Mouse (Mus musculus): ENCODE measurements at regions not wholly inside any gene's neighbourhood (a gene's known extent, or its start where the extent isn't known, plus 50 kb on each side); places are given as distances from the start of the nearest gene placed in this dataset.

- no peak overlapping the region for H3K4me3 ChIP-seq (ENCODE audit: low read depth, low read length)
- TF ChIP-seq CTCF (IDR thresholded peaks at IDR 0.05; ENCODE audit: low read depth, low read length) (no peak), POLR2A (IDR thresholded peaks at IDR 0.05; ENCODE audit: insufficient read depth, low read length) (no peak), EP300 (IDR thresholded peaks at IDR 0.05; ENCODE audit: insufficient read depth, low read depth, low read length) (no peak)
- H3K9ac ChIP-seq (ENCODE audit: low read depth, poor library complexity, severe bottlenecking): no peak overlapping the region
- H3K9me3 ChIP-seq (replicated peaks; ENCODE audit: control insufficient read depth, insufficient read depth, low read length, poor library complexity, severe bottlenecking): no peaks in the 10 kb centered on the region
- H3K27me3 ChIP-seq (ENCODE audit: control insufficient read depth, insufficient read depth, low read length, poor library complexity, severe bottlenecking): no peaks in the 10 kb centered on the region
- no peaks in the 10 kb centered on the region for H3K36me3 ChIP-seq (ENCODE audit: control insufficient read depth, insufficient read depth, low read length, poor library complexity, severe bottlenecking)
- no peaks in the 10 kb centered on the region for H3K4me1 ChIP-seq (ENCODE audit: control insufficient read depth, insufficient read depth, low read length)
- H3K27ac ChIP-seq (ENCODE audit: insufficient read depth, low read length): no peak overlapping the region
These were observed 344.3 kb upstream of the Slitrk5 start for GRCm38 (mm10) chr14:111330570-111330969.

GRCm38 (mm10) chr14:111353518-111353917 is 321.4 kb upstream of the Slitrk5 start:
- Histone ChIP-seq H3K9ac (ENCODE audit: low read depth, poor library complexity, severe bottlenecking) (no peak overlapping the region), H3K27ac (ENCODE audit: insufficient read depth, low read length) (no peak overlapping the region), H3K4me1 (ENCODE audit: control insufficient read depth, insufficient read depth, low read length) (no peaks in the 10 kb centered on the region), H3K4me3 (ENCODE audit: low read depth, low read length) (no peak overlapping the region), H3K27me3 (ENCODE audit: control insufficient read depth, insufficient read depth, low read length, poor library complexity, severe bottlenecking) (no peaks in the 10 kb centered on the region), H3K9me3 (replicated peaks; ENCODE audit: control insufficient read depth, insufficient read depth, low read length, poor library complexity, severe bottlenecking) (no peaks in the 10 kb centered on the region), H3K36me3 (ENCODE audit: control insufficient read depth, insufficient read depth, low read length, poor library complexity, severe bottlenecking) (no peaks in the 10 kb centered on the region)
- TF ChIP-seq CTCF (IDR thresholded peaks at IDR 0.05; ENCODE audit: low read depth, low read length): no peak
- TF ChIP-seq EP300 (IDR thresholded peaks at IDR 0.05; ENCODE audit: insufficient read depth, low read depth, low read length): no peak
- no peak for TF ChIP-seq POLR2A (IDR thresholded peaks at IDR 0.05; ENCODE audit: insufficient read depth, low read length)

GRCm38 (mm10) chr14:111396803-111397202 is 278.1 kb upstream of the Slitrk5 start:
- no peak overlapping the region for H3K4me3 ChIP-seq (ENCODE audit: low read depth, low read length)
- TF ChIP-seq POLR2A (IDR thresholded peaks at IDR 0.05; ENCODE audit: insufficient read depth, low read length): no peak
- TF ChIP-seq EP300 (IDR thresholded peaks at IDR 0.05; ENCODE audit: insufficient read depth, low read depth, low read length): no peak
- no peak for TF ChIP-seq CTCF (IDR thresholded peaks at IDR 0.05; ENCODE audit: low read depth, low read length)
- H3K36me3 ChIP-seq (ENCODE audit: control insufficient read depth, insufficient read depth, low read length, poor library complexity, severe bottlenecking): no peaks in the 10 kb centered on the region
- H3K9me3 ChIP-seq (replicated peaks; ENCODE audit: control insufficient read depth, insufficient read depth, low read length, poor library complexity, severe bottlenecking): no peaks in the 10 kb centered on the region
- no peaks in the 10 kb centered on the region for H3K27me3 ChIP-seq (ENCODE audit: control insufficient read depth, insufficient read depth, low read length, poor library complexity, severe bottlenecking)
- H3K9ac ChIP-seq (ENCODE audit: low read depth, poor library complexity, severe bottlenecking): no peak overlapping the region
- no peak overlapping the region for H3K27ac ChIP-seq (ENCODE audit: insufficient read depth, low read length)
- no peaks in the 10 kb centered on the region for H3K4me1 ChIP-seq (ENCODE audit: control insufficient read depth, insufficient read depth, low read length)

GRCm38 (mm10) chr14:111400809-111401208 is 274.1 kb upstream of the Slitrk5 start:
- Histone ChIP-seq H3K27ac (ENCODE audit: insufficient read depth, low read length) (no peak overlapping the region), H3K36me3 (ENCODE audit: control insufficient read depth, insufficient read depth, low read length, poor library complexity, severe bottlenecking) (no peaks in the 10 kb centered on the region), H3K9ac (ENCODE audit: low read depth, poor library complexity, severe bottlenecking) (no peak overlapping the region), H3K4me3 (ENCODE audit: low read depth, low read length) (no peak overlapping the region), H3K27me3 (ENCODE audit: control insufficient read depth, insufficient read depth, low read length, poor library complexity, severe bottlenecking) (no peaks in the 10 kb centered on the region), H3K9me3 (replicated peaks; ENCODE audit: control insufficient read depth, insufficient read depth, low read length, poor library complexity, severe bottlenecking) (no peaks in the 10 kb centered on the region), H3K4me1 (ENCODE audit: control insufficient read depth, insufficient read depth, low read length) (no peaks in the 10 kb centered on the region)
- TF ChIP-seq POLR2A (IDR thresholded peaks at IDR 0.05; ENCODE audit: insufficient read depth, low read length): no peak
- no peak for TF ChIP-seq CTCF (IDR thresholded peaks at IDR 0.05; ENCODE audit: low read depth, low read length)
- TF ChIP-seq EP300 (IDR thresholded peaks at IDR 0.05; ENCODE audit: insufficient read depth, low read depth, low read length): no peak

GRCm38 (mm10) chr14:111402538-111402937 is 272.4 kb upstream of the Slitrk5 start:
- Histone ChIP-seq H3K36me3 (ENCODE audit: control insufficient read depth, insufficient read depth, low read length, poor library complexity, severe bottlenecking) (no peaks in the 10 kb centered on the region), H3K4me3 (ENCODE audit: low read depth, low read length) (no peak overlapping the region), H3K4me1 (ENCODE audit: control insufficient read depth, insufficient read depth, low read length) (no peaks in the 10 kb centered on the region), H3K9ac (ENCODE audit: low read depth, poor library complexity, severe bottlenecking) (no peak overlapping the region), H3K27me3 (ENCODE audit: control insufficient read depth, insufficient read depth, low read length, poor library complexity, severe bottlenecking) (no peaks in the 10 kb centered on the region), H3K27ac (ENCODE audit: insufficient read depth, low read length) (no peak overlapping the region), H3K9me3 (replicated peaks; ENCODE audit: control insufficient read depth, insufficient read depth, low read length, poor library complexity, severe bottlenecking) (no peaks in the 10 kb centered on the region)
- TF ChIP-seq POLR2A (IDR thresholded peaks at IDR 0.05; ENCODE audit: insufficient read depth, low read length) (no peak), CTCF (IDR thresholded peaks at IDR 0.05; ENCODE audit: low read depth, low read length) (no peak), EP300 (IDR thresholded peaks at IDR 0.05; ENCODE audit: insufficient read depth, low read depth, low read length) (no peak)

GRCm38 (mm10) chr14:111403555-111403954 is 271.3 kb upstream of the Slitrk5 start:
- H3K27ac ChIP-seq (ENCODE audit: insufficient read depth, low read length): no peak overlapping the region
- H3K9ac ChIP-seq (ENCODE audit: low read depth, poor library complexity, severe bottlenecking): no peak overlapping the region
- H3K9me3 ChIP-seq (replicated peaks; ENCODE audit: control insufficient read depth, insufficient read depth, low read length, poor library complexity, severe bottlenecking): no peaks in the 10 kb centered on the region
- no peaks in the 10 kb centered on the region for H3K27me3 ChIP-seq (ENCODE audit: control insufficient read depth, insufficient read depth, low read length, poor library complexity, severe bottlenecking)
- no peaks in the 10 kb centered on the region for H3K36me3 ChIP-seq (ENCODE audit: control insufficient read depth, insufficient read depth, low read length, poor library complexity, severe bottlenecking)
- no peaks in the 10 kb centered on the region for H3K4me1 ChIP-seq (ENCODE audit: control insufficient read depth, insufficient read depth, low read length)
- no peak for TF ChIP-seq POLR2A (IDR thresholded peaks at IDR 0.05; ENCODE audit: insufficient read depth, low read length)
- no peak for TF ChIP-seq CTCF (IDR thresholded peaks at IDR 0.05; ENCODE audit: low read depth, low read length)
- no peak for TF ChIP-seq EP300 (IDR thresholded peaks at IDR 0.05; ENCODE audit: insufficient read depth, low read depth, low read length)
- H3K4me3 ChIP-seq (ENCODE audit: low read depth, low read length): no peak overlapping the region
